ENCODE assay signal across 7 mouse cellular contexts in genomic region chr14:121504781-121505484, GRCm38 (mm10). TPM values are rescaled to one million over a fixed set of nuclear protein-coding genes. Genes with fewer than 3 reads are reported as not detected.
DNase-seq lines count a peak whose midpoint lies in the region; ATAC-seq lines count a peak whose summit lies in the region.

Gene Slc15a1, minus strand, starts transcription at chr14:121505252.

- WGBS in embryonic facial prominence, embryonic 15.5 days = 9% methylated on average over 33 of the region's 33 CpGs
- 15% methylated on average over 33 of the region's 33 CpGs for WGBS in large intestine, adult 2 months
- 9% methylated on average over 33 of the region's 33 CpGs for WGBS in midbrain, embryonic 12.5 days

- H3K4me3 ChIP-seq in embryonic facial prominence, embryonic 15.5 days (replicated peaks) = 0 out of 2 replicates have a peak within 1 kb of the TSS, but pooled peaks have one; percentile 3
- peak within 1 kb of the TSS; percentile 21; the same call in 1 of the 2 replicates for H3K4me3 ChIP-seq in midbrain, embryonic 12.5 days

- DNase-seq in ZHBTc4 (ENCODE audit: low read depth, low spot score) = peak; percentile 64
- no peak for DNase-seq in large intestine, adult 2 months (ENCODE audit: low read depth, low spot score)
- DNase-seq in right cerebral cortex, adult 18-20 months = no peak
- DNase-seq in cerebellum, adult 8-10 months = no peak
- DNase-seq in cerebellum, adult 9-11 months = no peak

- H3K27ac ChIP-seq in embryonic facial prominence, embryonic 15.5 days (replicated peaks) = no peak within 1 kb of the TSS
- no peak within 1 kb of the TSS for H3K27ac ChIP-seq in midbrain, embryonic 12.5 days (replicated peaks)

- H3K27me3 ChIP-seq in embryonic facial prominence, embryonic 15.5 days = peaks cover 40% of the 10 kb centered on the region
- H3K27me3 ChIP-seq in midbrain, embryonic 12.5 days = peaks cover 43% of the 10 kb centered on the region

- H3K36me3 ChIP-seq in embryonic facial prominence, embryonic 15.5 days = no peaks in the 10 kb centered on the region
- H3K36me3 ChIP-seq in midbrain, embryonic 12.5 days = no peaks in the 10 kb centered on the region

- no peak for ATAC-seq in embryonic facial prominence, embryonic 15.5 days (ENCODE audit: insufficient number of reproducible peaks, low FRiP score, low TSS enrichment, low read depth)
- ATAC-seq in midbrain, embryonic 12.5 days (ENCODE audit: low FRiP score, low read depth) = no peak

- H3K9ac ChIP-seq in embryonic facial prominence, embryonic 15.5 days = no peak within 1 kb of the TSS
- no peak within 1 kb of the TSS for H3K9ac ChIP-seq in midbrain, embryonic 12.5 days (replicated peaks)

- no peaks in the 10 kb centered on the region for H3K9me3 ChIP-seq in embryonic facial prominence, embryonic 15.5 days (replicated peaks)
- H3K9me3 ChIP-seq in midbrain, embryonic 12.5 days = no peaks in the 10 kb centered on the region

- peaks cover 4% of the 10 kb centered on the region; the same call in 1 of the 2 replicates for H3K4me1 ChIP-seq in embryonic facial prominence, embryonic 15.5 days
- peaks cover 9% of the 10 kb centered on the region for H3K4me1 ChIP-seq in midbrain, embryonic 12.5 days

- H3K4me2 ChIP-seq in embryonic facial prominence, embryonic 15.5 days (replicated peaks) = peak within 1 kb of the TSS; percentile 27; the same call in 1 of the 2 replicates
- H3K4me2 ChIP-seq in midbrain, embryonic 12.5 days (replicated peaks) = peak within 1 kb of the TSS; percentile 49

RNA-seq across cellular contexts. Expression of gene Slc15a1, which starts in this region (rescaled TPM):
- 2.6 and 2.8 TPM in 2 replicates for polyA plus RNA-seq in embryonic facial prominence, embryonic 15.5 days (2015; fragmentation: Nextera tagmentation; extraction: Ambion mirVana)
- 66.9 and 341 TPM in 2 replicates for polyA plus RNA-seq in large intestine, adult 2 months (2012; rRNA removed)
- 0.09 TPM in 1 of 2 replicates, not detected in the other for polyA plus RNA-seq in midbrain, embryonic 12.5 days (2016; fragmentation: Nextera tagmentation; extraction: Ambion mirVana)

Comparison
In these comparisons a context has a peak if more than half of its experiments do, and no peak if none do; other contexts are left out.
1. RNA of gene Slc15a1 (polyA plus RNA-seq): 66.9 to 341 TPM in large intestine, adult 2 months; 2.6 to 2.8 TPM in embryonic facial prominence, embryonic 15.5 days and 0.09 TPM in midbrain, embryonic 12.5 days; every median in the first group is over 10 times any median in the second.